Mouse (Mus musculus) left cerebral cortex, postnatal 25 days (tissue): ENCODE measurements around the gene Tm4sf1. TPM values are rescaled to one million over a fixed set of nuclear protein-coding genes. Genes with fewer than 3 reads are reported as not detected.

Source experiments
- DNase-seq, 2 experiments: peaks; one replicate each; pipeline ENCODE4 v3.0.0; 2022; ENCODE audit warnings: low spot score in 2 of 2, mixed read lengths in 1 of 2
- intact Hi-C: fragments of 180-260 bp; cut with DNase I; formaldehyde crosslinking; loops from one replicate; pipeline ENCODE4 v1.15.1; 2025
- total RNA-seq, 2 experiments: library from RNA; stranded (reverse); gene quantifications; 2 replicates each; pipeline ENCODE4 v1.2.3; 2021

Tm4sf1 gene
- 10 to 100 TPM; 10.5 to 16.9 TPM for total RNA-seq

- intact Hi-C loops: no loop called here
- no peak for DNase-seq
Observed at GRCm38 (mm10) chr3:57301921-57302539, at the start of gene Tm4sf1. Tm4sf1 (minus strand) TSS chr3:57301988.

- intact Hi-C loops: no loop called here
- no peak for DNase-seq
Observed at GRCm38 (mm10) chr3:57344811-57345210, 43.0 kb upstream of the Tm4sf1 start.

- peak; percentile 47 to 85 for DNase-seq
- intact Hi-C loops: no loop called here
Observed at GRCm38 (mm10) chr3:57343837-57344607, 42.2 kb upstream of the Tm4sf1 start.

- no peak for DNase-seq
- intact Hi-C loops: no loop called here
Observed at GRCm38 (mm10) chr3:57342976-57343375, 41.2 kb upstream of the Tm4sf1 start.

- DNase-seq: no peak
- intact Hi-C loops: no loop called here
Observed at GRCm38 (mm10) chr3:57341321-57341720, 39.5 kb upstream of the Tm4sf1 start.

- DNase-seq: no peak
- intact Hi-C loops: no loop called here
Observed at GRCm38 (mm10) chr3:57335080-57335815, 33.5 kb upstream of the Tm4sf1 start.

- no peak for DNase-seq
- intact Hi-C loops: no loop called here
Observed at GRCm38 (mm10) chr3:57327941-57328340, 26.2 kb upstream of the Tm4sf1 start.

GRCm38 (mm10) chr3:57307076-57307475, 5.3 kb upstream of the Tm4sf1 start:
- no peak for DNase-seq

GRCm38 (mm10) chr3:57305564-57305963, 3.8 kb upstream of the Tm4sf1 start:
- intact Hi-C loops: no loop called here
- no peak for DNase-seq

More at GRCm38 (mm10) chr3:57307076-57307475, 5.3 kb upstream of the Tm4sf1 start:
- intact Hi-C loops: no loop called here

GRCm38 (mm10) chr3:57304484-57304883, 2.7 kb upstream of the Tm4sf1 start:
- intact Hi-C loops: no loop called here
- no peak for DNase-seq

- intact Hi-C loops: no loop called here
- no peak for DNase-seq
Observed at GRCm38 (mm10) chr3:57304050-57304449, 2.3 kb upstream of the Tm4sf1 start.

- no peak for DNase-seq
- intact Hi-C loops: no loop called here
Observed at GRCm38 (mm10) chr3:57303486-57303885, 1.7 kb upstream of the Tm4sf1 start.

- intact Hi-C loops: no loop called here
- DNase-seq: no peak
Observed at GRCm38 (mm10) chr3:57302886-57303285, 1.1 kb upstream of the Tm4sf1 start.

GRCm38 (mm10) chr3:57301366-57301765, 422 bp downstream of the Tm4sf1 start:
- intact Hi-C loops: no loop called here
- no peak for DNase-seq

GRCm38 (mm10) chr3:57297991-57298390, 3.8 kb downstream of the Tm4sf1 start:
- intact Hi-C loops: no loop called here
- no peak for DNase-seq

- DNase-seq: no peak
- intact Hi-C loops: no loop called here
Observed at GRCm38 (mm10) chr3:57296574-57296973, 5.2 kb downstream of the Tm4sf1 start.

- intact Hi-C loops: no loop called here
- DNase-seq: no peak
Observed at GRCm38 (mm10) chr3:57295631-57296030, 6.2 kb downstream of the Tm4sf1 start.

GRCm38 (mm10) chr3:57294742-57295525, 6.9 kb downstream of the Tm4sf1 start:
- intact Hi-C loops: no loop called here
- peak; percentile 13 to 43 for DNase-seq

- DNase-seq: no peak
- intact Hi-C loops: no loop called here
Observed at GRCm38 (mm10) chr3:57293925-57294324, 7.9 kb downstream of the Tm4sf1 start.

- intact Hi-C loops: no loop called here
- no peak for DNase-seq
Observed at GRCm38 (mm10) chr3:57292826-57293225, 9.0 kb downstream of the Tm4sf1 start.
